Mouse (Mus musculus) cerebellum, postnatal 36 days (tissue): ENCODE measurements at regions not wholly inside any gene's neighbourhood (a gene's known extent, or its start where the extent isn't known, plus 50 kb on each side); places are given as distances from the start of the nearest gene placed in this dataset.

Experiments
- DNase-seq, 2 experiments: peaks; one replicate each; pipeline ENCODE4 v3.0.0; 2021 to 2022; ENCODE audit warnings: mixed read lengths in 2 of 2

GRCm38 (mm10) chr7:98768460-98768859 lies 65.6 kb downstream of the Thap12 start:
- DNase-seq = no peak

DNA sequence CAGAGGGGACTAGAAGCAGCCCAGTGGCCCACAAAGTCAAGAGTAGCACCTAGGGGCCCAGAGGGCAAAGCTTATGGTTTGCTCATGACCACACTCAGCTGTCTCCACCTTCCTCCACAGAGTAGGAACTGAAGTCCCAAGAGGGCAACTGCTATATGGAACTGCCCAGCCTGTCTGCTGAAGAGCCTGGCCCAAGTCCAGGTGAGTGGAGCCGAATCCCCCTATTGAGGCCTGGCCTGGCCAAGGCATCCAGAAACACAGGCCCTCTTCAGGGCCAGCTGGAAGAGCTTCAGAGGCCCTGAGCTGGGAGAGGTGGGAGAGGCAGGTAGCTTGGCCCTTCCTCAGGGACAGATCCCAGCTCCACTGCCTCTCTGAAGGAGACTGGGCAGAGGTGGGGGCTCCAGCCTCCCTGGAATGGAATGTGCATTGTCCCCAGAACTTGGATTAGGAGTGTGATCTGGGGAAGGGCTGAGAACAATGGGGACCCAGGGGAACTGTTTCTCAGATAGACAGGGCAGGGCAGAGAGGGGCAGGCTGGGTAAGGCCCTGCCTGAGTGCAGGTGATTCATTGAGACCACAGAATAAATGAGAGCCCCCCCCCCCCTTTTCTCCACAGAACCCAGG lies 65.7 kb upstream of the Wnt11 start:
- no peak for DNase-seq

- no peak for DNase-seq
Measured at GRCm38 (mm10) chr7:98770257-98770890, 64.5 kb upstream of the Wnt11 start.

DNA sequence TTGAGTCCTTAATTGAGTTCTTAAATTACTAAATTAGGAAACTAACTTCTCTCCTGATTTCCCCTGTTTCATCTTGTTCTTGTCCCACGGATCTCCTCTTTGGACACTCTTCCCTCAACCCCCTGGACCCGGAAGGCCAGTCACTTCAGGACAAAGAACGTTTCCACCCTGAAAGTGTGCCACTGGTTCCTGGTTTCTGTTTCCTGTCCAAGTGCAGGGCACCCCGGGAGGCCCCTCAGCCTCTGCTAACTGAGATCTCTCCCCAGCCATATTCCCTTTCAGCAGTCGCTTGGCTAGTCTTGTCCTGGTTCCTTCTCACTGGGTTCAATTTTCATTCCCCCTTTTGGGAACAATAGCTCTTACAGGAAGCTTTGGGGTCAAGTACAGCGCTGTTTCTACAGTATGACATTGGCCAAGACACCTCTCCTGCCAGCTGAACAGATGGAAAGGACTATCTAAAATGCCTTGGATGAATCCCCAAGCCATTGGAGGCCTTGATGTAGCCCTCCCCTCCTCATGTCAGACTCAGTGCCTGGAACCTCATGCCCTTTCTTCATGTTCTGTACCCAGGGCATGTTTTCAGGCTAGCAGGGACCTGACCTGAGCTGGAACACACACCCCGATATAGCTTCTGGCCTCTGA lies 63.7 kb upstream of the Wnt11 start:
- peak; percentile 19 to 31 for DNase-seq

DNA sequence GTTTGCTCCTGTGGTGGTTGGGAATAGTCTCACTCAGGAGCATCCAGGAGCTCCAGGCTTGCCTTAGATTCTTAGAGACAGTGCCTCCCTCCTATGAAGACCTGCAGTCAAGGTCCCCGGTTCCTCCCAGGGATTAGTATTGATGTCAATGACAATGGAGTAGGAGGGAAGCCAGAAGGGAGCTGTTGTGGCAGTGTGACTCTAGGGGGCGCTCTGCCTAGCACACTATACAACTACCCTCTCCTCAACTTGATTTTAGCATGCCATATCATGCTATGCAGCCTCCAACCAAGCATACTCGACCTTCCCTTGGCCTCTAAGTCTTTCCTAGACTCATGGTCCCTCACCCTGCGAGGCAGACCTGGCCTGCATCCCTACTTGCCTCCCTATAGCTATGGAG lies 60.3 kb upstream of the Wnt11 start:
- DNase-seq = no peak

GRCm38 (mm10) chr7:98775031-98775430 lies 59.9 kb upstream of the Wnt11 start:
- no peak for DNase-seq

DNA sequence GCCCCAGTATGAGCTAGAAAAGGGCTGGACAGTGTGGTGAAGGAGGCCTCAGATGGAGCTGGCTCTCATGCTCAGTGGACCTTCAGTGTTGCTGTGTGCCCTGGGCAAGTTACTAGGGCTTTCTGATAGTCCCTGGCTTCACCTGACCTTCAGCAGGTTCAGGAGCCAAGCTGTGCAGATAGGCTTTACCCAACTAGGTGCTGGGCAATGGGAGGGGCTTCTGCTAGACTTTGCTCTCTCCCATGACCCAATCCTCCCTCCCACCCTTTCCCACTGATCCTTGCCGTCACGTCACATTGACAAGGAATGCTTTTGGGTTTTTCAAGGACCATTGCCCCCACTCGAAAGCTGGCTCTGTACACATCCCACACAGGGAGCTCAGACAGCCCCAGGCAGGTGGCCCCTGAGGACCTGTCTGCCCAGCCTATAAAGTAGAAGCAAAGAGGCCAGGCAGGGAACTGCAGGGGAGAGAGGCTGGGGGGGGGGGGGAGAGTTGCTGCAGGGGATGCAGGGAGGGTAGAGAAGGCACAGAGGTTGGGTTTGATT lies 57.5 kb upstream of the Wnt11 start:
- no peak for DNase-seq

DNA sequence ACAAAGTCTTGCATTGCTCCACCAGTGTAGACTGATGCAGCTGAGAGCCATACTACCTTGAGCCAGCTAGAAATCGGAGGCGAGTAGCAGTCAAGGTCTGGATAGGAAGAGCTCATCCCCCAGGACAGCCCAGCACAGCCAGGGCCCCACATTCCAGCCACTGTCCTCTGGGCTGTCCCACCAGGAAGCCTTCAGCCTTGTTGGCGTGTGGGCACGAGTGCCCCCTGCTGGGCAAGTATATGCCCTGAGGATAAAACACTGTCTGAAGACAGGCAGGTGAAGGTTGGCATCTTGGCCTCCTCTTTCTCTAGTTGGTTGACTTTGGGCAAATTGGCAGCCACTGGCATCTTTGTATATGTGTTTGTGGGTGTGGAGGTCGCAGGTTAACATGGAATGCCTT lies 56.0 kb upstream of the Wnt11 start:
- DNase-seq = peak; percentile 59 to 66

GRCm38 (mm10) chr7:98783521-98783920 lies 51.4 kb upstream of the Wnt11 start:
- DNase-seq = no peak

DNA sequence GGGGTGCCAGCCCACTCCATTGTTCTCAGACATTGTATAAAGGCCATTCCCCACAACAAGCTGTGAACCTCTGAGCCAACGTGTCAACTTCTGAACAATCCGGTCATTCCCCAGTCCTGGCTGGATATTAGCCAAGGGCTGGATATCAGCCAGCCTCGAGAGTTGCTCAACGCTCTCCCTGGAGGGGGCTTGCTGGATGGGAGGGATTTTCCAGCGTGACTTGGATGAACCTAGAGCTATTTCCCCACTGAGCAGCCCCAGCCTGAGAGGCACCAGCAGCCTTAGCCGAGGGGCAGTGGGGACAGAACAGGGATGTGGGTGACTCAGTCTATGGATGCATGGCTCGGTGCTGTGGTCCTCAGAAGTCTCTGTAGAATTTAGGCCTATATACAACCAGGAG lies 51.0 kb upstream of the Wnt11 start:
- peak; percentile 25 to 37 for DNase-seq

DNA sequence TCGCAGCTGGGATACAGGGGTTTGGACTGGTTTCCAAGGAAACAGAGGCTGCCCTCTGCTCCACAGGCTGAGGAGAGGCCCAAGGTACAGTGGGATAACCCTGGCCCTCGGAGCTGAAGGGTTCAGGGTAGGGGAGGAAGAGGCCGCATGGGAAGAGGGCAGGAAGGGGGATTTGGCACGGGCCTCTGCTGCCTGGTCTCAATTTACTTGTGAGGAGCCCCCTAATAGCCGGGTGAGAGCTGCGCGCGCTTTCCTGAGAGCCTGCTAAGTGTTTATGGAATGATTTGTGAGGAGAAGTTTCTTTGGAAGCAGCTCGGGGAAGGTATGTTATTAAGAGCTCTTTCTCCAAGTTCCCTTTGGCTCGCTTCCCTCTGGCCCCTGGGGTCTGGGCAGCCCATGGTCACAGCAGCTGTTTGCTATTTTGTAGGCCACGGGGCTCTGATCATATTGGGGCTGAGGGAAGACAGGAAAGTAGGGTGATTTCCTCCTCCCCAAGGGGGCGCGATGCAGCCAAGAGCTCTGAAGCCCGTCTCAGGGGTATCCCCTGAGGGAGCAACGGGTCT lies 50.5 kb upstream of the Wnt11 start:
- DNase-seq = peak in 1 of 2 experiments; percentile 17
